Mouse (Mus musculus) heart, adult 2 months (tissue): ENCODE measurements around the gene Atg16l1.

Source experiments
- CTCF ChIP-seq: fragments of 200-600 bp; IDR thresholded peaks from 2 replicates; pipeline ENCODE4 v1.8.1; 2022; ENCODE audit warnings: antibody characterized with exemption, mild to moderate bottlenecking, moderate library complexity
- EP300 ChIP-seq: fragments of 200-500 bp; IDR thresholded peaks from 2 replicates; pipeline ENCODE4 v1.6.1; 2011; ENCODE audit warnings: low read depth, low read length, control low read depth; ENCODE audit not compliant: insufficient read depth
- POLR2A ChIP-seq: fragments of 200-500 bp; IDR thresholded peaks from 2 replicates; pipeline ENCODE4 v1.6.1; 2011; ENCODE audit warnings: mild to moderate bottlenecking, low read depth, low read length, control low read depth; ENCODE audit not compliant: insufficient read depth

- no peak for TF ChIP-seq POLR2A
- TF ChIP-seq CTCF, result no peak
- TF ChIP-seq EP300, result no peak
Observed at GRCm38 (mm10) chr1:87733212-87733611, 22.5 kb upstream of the Atg16l1 start.
